Mouse (Mus musculus) cortical plate, adult 2 months (tissue): ENCODE results near the gene Prph. TPM values are rescaled to one million over a fixed set of nuclear protein-coding genes. Genes with fewer than 3 reads are reported as not detected.
A peak's percentile ranks its signal among the peaks of the same experiment; 100 is the strongest.

Experiments
- H3K27ac ChIP-seq: fragments of 200-500 bp; 2 replicates; pipeline ENCODE4 v1.5.1; 2012; ENCODE audit warnings: low read length, control low read depth, inconsistent platforms; ENCODE audit not compliant: insufficient read depth
- H3K4me1 ChIP-seq: fragments of 200-500 bp; 2 replicates; pipeline ENCODE4 v1.6.1; 2011; ENCODE audit warnings: low read length; ENCODE audit not compliant: control insufficient read depth, insufficient read depth
- H3K4me3 ChIP-seq: fragments of 200-500 bp; 2 replicates; pipeline ENCODE4 v1.5.1; 2011; ENCODE audit warnings: mild to moderate bottlenecking, low read length, control low read depth; ENCODE audit not compliant: insufficient read depth
- CTCF ChIP-seq: fragments of 200-500 bp; IDR thresholded peaks from 2 replicates; pipeline ENCODE4 v1.5.1; 2011; ENCODE audit warnings: mild to moderate bottlenecking, control low read depth, low read length; ENCODE audit not compliant: insufficient read depth; ENCODE audit errors: extremely low read depth
- POLR2A ChIP-seq: fragments of 200-500 bp; IDR thresholded peaks from 2 replicates; pipeline ENCODE4 v1.6.1; 2011; ENCODE audit warnings: mild to moderate bottlenecking, low read length, control low read depth; ENCODE audit not compliant: insufficient read depth; ENCODE audit errors: extremely low read depth
- polyA plus RNA-seq: library from polyadenylated mRNA; depleted of rRNA; stranded (reverse); fragments of >200 nt; gene quantifications from 2 replicates; pipeline ENCODE4 v1.2.3, GENCODE M21; 2012; rRNA removed

Gene Prph
- polyA plus RNA-seq, 1 experiment, result 3.2 TPM

DNA sequence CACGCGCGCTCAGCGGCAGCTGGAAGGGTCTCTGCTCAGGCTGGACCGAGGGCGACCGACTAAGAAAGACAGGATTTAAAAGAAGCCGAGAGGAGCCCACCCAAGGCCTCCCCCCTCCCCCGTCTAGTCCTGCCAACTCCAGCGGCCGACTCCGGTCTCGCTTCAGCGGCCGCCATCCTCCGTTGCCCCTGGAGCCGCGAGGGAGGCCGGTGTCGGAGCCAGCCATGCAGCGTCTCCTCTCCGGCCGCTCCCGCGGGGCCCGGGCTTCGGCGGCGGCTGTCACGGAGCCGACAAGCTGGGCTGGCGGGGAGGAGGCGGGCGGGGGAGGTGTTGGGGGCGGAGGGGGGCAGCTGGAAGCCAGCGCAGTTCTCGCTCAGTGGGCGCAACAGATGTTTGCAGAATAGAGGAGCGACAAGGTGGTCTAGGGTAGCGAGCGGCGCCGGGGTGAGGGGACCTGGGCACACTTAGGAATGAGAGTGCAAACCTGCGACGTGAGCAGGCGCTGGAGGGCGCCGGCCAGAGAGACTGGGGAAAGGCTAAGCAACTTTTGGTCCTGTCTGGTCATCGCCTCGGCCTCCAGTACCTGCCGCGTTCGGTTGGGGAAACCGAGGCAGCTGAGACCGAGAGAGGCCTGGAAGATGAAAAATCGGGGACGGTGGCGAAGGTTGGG, 42.0 kb downstream of the Prph start:
- no peaks in the 10 kb centered on the region for H3K4me1 ChIP-seq
- no peak for TF ChIP-seq POLR2A
- TF ChIP-seq CTCF, result no peak
- no peak overlapping the region for H3K4me3 ChIP-seq
- no peak overlapping the region for H3K27ac ChIP-seq

DNA sequence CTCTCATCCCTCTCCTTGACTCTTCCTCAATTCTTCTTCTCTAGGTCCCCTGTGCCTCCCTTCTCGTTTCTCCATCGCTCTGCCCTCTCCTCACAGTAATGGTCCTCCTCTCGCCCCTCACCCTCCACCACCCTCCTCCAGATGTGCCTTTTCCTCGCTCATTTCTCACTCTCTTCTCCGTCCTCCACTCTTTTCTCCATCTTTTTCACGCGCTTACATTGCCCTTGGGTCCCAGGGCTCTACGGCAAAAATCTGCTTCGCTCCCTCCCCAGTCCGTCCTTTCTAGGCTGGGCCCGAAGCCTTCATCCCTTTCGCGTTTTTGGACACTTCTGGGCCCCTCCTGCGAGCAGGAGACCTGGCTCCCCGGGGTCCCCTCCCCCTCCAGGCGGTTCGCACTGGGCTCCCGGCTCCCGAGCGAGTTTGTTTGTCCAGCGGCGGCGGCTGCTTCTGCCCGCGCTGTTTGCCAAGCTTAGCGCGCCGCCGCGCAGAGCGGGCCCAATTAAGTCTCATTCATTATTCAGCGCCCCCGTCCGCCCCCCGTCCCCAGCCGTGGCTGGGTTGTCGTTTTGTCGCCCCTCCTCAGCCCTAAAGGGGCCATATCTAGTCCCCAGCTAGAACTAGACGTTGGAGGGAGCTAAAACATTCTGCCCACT, 43.0 kb downstream of the Prph start:
- no peak overlapping the region for H3K4me3 ChIP-seq
- H3K4me1 ChIP-seq, result no peaks in the 10 kb centered on the region
- H3K27ac ChIP-seq, result no peak overlapping the region
- no peak for TF ChIP-seq CTCF
- no peak for TF ChIP-seq POLR2A

DNA sequence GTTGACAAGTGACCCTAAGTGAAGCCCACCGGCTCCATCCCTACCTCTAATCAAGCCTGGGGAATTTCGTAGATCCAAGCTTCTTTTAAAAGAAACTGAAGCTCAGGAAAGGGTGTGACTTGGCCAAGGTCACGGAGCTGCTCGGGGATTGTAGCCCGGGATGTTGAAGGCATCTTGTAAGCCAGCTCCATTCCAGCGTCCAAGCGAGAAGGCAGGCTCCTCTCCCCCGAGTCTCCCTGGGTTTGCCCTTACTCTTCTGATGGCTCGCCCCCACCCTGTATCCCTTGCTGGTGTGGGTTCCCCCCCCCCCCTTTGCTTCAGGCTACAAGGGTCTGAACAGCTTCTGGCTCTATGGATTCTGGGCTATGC, 43.5 kb downstream of the Prph start:
- H3K4me1 ChIP-seq, result no peaks in the 10 kb centered on the region
- no peak overlapping the region for H3K4me3 ChIP-seq
- no peak for TF ChIP-seq CTCF
- TF ChIP-seq POLR2A, result no peak
- no peak overlapping the region for H3K27ac ChIP-seq

DNA sequence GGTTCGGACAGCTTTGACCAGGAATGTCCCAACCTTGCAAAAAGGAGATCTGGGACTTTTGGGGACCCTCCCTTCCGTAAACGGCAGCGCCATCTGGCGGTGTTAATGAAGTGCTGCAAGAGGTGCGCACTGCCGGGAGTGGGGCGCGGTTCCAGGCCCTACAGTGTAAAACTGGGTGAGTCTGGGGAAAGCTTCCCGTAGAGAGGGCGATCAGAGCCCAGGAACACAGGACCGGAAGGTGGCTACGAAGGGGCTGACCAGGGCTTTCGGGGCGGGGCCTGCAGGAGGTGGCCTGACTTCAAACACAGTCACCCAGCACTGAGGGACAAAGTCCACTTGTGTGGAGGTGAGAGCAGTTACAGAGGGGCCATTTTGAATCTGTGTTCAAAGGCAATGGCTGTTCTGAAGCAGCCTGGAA, 44.2 kb downstream of the Prph start:
- Histone ChIP-seq H3K4me1 (no peaks in the 10 kb centered on the region), H3K27ac (no peak overlapping the region), H3K4me3 (no peak overlapping the region)
- TF ChIP-seq CTCF, result peak; percentile 58
- TF ChIP-seq POLR2A, result no peak

DNA sequence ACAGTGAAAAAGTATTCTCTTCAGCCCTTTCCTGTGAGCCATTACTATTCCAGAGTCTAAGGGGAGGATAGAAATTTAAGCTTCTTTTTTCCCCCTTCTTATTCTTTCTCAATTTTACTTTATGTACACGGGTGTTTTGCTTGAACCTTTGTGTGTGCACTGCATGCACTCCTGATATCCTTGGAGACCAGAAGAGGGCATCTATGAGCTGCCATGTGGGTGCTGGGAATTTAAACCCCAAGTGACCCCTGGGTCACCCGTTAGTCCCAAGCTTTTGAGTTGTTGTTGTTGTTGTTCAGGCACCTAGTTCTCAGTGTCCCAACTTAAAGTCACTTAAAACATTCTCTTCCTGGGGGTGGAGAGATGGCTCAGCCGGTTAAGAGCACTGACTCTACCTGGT, 45.0 kb downstream of the Prph start:
- no peak for TF ChIP-seq POLR2A
- TF ChIP-seq CTCF, result no peak
- Histone ChIP-seq H3K4me1 (no peaks in the 10 kb centered on the region), H3K27ac (no peak overlapping the region), H3K4me3 (no peak overlapping the region)

DNA sequence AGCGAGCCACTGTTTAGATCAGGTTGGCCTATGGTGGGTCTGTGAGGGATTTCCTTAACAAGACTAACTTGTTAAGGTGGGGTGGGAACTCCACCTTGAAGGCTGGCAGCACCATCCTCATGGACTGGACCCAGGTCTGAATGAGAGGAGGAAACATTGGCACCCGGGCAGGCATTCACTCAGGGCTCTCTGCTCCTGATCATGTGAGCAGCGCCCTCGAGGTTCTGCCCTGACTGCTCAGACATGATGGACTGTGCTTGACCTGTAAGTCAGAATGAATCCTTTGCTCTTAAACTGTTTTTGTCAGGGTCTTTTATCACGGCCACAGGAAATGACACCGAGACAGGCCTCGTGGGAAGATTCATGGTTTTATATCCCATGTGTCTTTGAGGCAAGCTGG, 50.3 kb downstream of the Prph start:
- no peak overlapping the region for H3K27ac ChIP-seq
- no peak overlapping the region for H3K4me3 ChIP-seq
- TF ChIP-seq CTCF (no peak), POLR2A (no peak)
- no peaks in the 10 kb centered on the region for H3K4me1 ChIP-seq

DNA sequence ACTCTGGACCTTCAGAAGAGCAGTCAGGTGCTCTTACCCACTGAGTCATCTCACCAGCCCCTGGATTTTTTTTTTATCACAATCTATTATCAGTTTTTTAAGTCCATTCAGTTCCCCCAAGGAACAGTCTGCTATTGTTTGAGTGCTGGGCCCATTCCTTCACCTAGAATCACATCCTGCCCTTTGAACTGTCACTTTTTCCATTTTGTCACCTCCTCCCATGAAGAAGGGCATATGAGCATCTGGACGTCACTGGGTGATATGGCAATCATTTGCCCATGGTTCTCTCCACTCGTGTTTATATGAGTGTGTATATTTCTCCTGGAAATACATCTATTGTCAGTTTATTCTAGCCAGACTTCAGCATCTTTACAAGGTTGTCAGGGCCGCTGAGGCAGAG, 52.9 kb downstream of the Prph start:
- TF ChIP-seq CTCF, result no peak
- TF ChIP-seq POLR2A, result no peak
- Histone ChIP-seq H3K27ac (no peak overlapping the region), H3K4me3 (no peak overlapping the region), H3K4me1 (no peaks in the 10 kb centered on the region)

Other genes starting within 250 kb of the Prph start
- gene Ddn, start 245.7 kb upstream of the Prph start, polyA plus RNA-seq, result 723 and 876 TPM in 2 replicates
- gene Prkag1, start 223.7 kb upstream of the Prph start, polyA plus RNA-seq, result 71.3 and 75.7 TPM in 2 replicates
- gene Kmt2d, start 184.0 kb upstream of the Prph start, polyA plus RNA-seq, result 33.0 and 37.9 TPM in 2 replicates
- gene Rhebl1, start 160.6 kb upstream of the Prph start, polyA plus RNA-seq, result 18.3 and 19.9 TPM in 2 replicates
- gene Dhh, start 156.6 kb upstream of the Prph start, polyA plus RNA-seq, result 0.25 and 0.28 TPM in 2 replicates
- 24.7 and 27.1 TPM in 2 replicates for gene Lmbr1l, start 136.9 kb upstream of the Prph start, polyA plus RNA-seq
- 1,160 and 1,231 TPM in 2 replicates for gene Tuba1b, start 120.6 kb upstream of the Prph start, polyA plus RNA-seq
- 0.35 and 0.55 TPM in 2 replicates for gene Gm49450, start 101.6 kb upstream of the Prph start, polyA plus RNA-seq
- 1,321 and 1,512 TPM in 2 replicates for gene Tuba1a, start 101.5 kb upstream of the Prph start, polyA plus RNA-seq
- gene Tuba1c, start 25.3 kb upstream of the Prph start, polyA plus RNA-seq, result 5.5 and 7.1 TPM in 2 replicates
- gene Troap, start 19.4 kb downstream of the Prph start, polyA plus RNA-seq, result 0.76 and 1.1 TPM in 2 replicates
- not detected in 2 replicates for gene C1ql4, start 32.6 kb downstream of the Prph start, polyA plus RNA-seq
- gene Dnajc22, start 38.0 kb downstream of the Prph start, polyA plus RNA-seq, result 0.06 TPM in 2 replicates
- 25.8 and 27.4 TPM in 2 replicates for gene Spats2, start 70.7 kb downstream of the Prph start, polyA plus RNA-seq
- 180 and 182 TPM in 2 replicates for gene Kcnh3, start 169.7 kb downstream of the Prph start, polyA plus RNA-seq
- 109 and 112 TPM in 2 replicates for gene Mcrs1, start 196.8 kb downstream of the Prph start, polyA plus RNA-seq
- 156 and 168 TPM in 2 replicates for gene Prpf40b, start 239.9 kb downstream of the Prph start, polyA plus RNA-seq
- gene Fam186b, start 240.7 kb downstream of the Prph start, polyA plus RNA-seq, result 0.69 and 1.1 TPM in 2 replicates